Mouse (Mus musculus): ENCODE measurements around the gene Ice1.

GRCm38 (mm10) chr13:70581509-70581908 is 55.9 kb downstream of the Ice1 start:
- TF ChIP-seq CTCF (IDR thresholded peaks at IDR 0.05), result no peak
- TF ChIP-seq EP300 (IDR thresholded peaks at IDR 0.05), result no peak
